Mouse (Mus musculus) thymus, adult 2 months (tissue): Measurements from ENCODE around the gene Slc25a17. TPM values are rescaled to one million over a fixed set of nuclear protein-coding genes. Genes with fewer than 3 reads are reported as not detected.

ENCODE experiments used
- DNase-seq: peaks from one replicate; pipeline ENCODE4 v3.0.0; 2021
- H3K27ac ChIP-seq: fragments of 200-500 bp; 2 replicates; pipeline ENCODE4 v1.5.1; 2012; ENCODE audit warnings: low read length, control low read depth; ENCODE audit not compliant: control insufficient read depth, insufficient read depth
- H3K27me3 ChIP-seq: fragments of 200-500 bp; 2 replicates; pipeline ENCODE4 v1.6.1; 2012; ENCODE audit warnings: mild to moderate bottlenecking, low read length, moderate library complexity, mixed read lengths; ENCODE audit not compliant: control insufficient read depth, insufficient read depth
- H3K36me3 ChIP-seq: fragments of 200-500 bp; 2 replicates; pipeline ENCODE4 v1.6.1; 2012; ENCODE audit warnings: mild to moderate bottlenecking, low read length, moderate library complexity; ENCODE audit not compliant: control insufficient read depth, insufficient read depth
- H3K4me1 ChIP-seq: fragments of 200-500 bp; replicated peaks from 2 replicates; pipeline ENCODE4 v1.6.1; 2012; ENCODE audit warnings: low read length; ENCODE audit not compliant: control insufficient read depth, insufficient read depth
- H3K4me3 ChIP-seq: fragments of 200-500 bp; 2 replicates; pipeline ENCODE4 v1.5.1; 2012; ENCODE audit warnings: mild to moderate bottlenecking, low read length, control low read depth, moderate library complexity; ENCODE audit not compliant: control insufficient read depth, insufficient read depth
- CTCF ChIP-seq: fragments of 200-500 bp; IDR thresholded peaks from 2 replicates; pipeline ENCODE4 v1.5.1; 2012; ENCODE audit warnings: mild to moderate bottlenecking, control low read depth, low read length, moderate library complexity, borderline replicate concordance; ENCODE audit not compliant: control insufficient read depth, poor library complexity, insufficient read depth; ENCODE audit errors: extremely low read depth
- POLR2A ChIP-seq: fragments of 200-500 bp; IDR thresholded peaks from 2 replicates; pipeline ENCODE4 v1.6.1; 2012; ENCODE audit warnings: mild to moderate bottlenecking, low read length, control low read depth, moderate library complexity; ENCODE audit not compliant: control insufficient read depth, poor library complexity, insufficient read depth; ENCODE audit errors: extremely low read depth
- WGBS: fragments of 180-500 bp; shearing (Covaris S2); methylation state at CpG from one replicate; pipeline ENCODE4 v1.1.7; 2018; 5-methylcytosine and 5-hydroxymethylcytosine counted together
- polyA plus RNA-seq: library from polyadenylated mRNA; depleted of rRNA; stranded (reverse); fragments of >200 nt; gene quantifications from 2 replicates; pipeline ENCODE4 v1.2.3, GENCODE M21; 2012; rRNA removed

Gene Slc25a17
- polyA plus RNA-seq, 1 experiment: 34.6 TPM

- Histone ChIP-seq H3K4me3 (no peak overlapping the region), H3K27ac (no peak overlapping the region), H3K27me3 (no peaks in the 10 kb centered on the region), H3K4me1 (no peaks in the 10 kb centered on the region), H3K36me3 (no peaks in the 10 kb centered on the region)
- no peak for DNase-seq
- 75% methylated on average over 9 of the region's 9 CpGs for WGBS
- TF ChIP-seq CTCF (no peak), POLR2A (no peak)
Measured at GRCm38 (mm10) chr15:81284121-81284734, 76.4 kb downstream of the Slc25a17 start.

- TF ChIP-seq CTCF (no peak), POLR2A (no peak)
- no peaks in the 10 kb centered on the region for H3K27me3 ChIP-seq
- no peak overlapping the region for H3K4me3 ChIP-seq
- H3K4me1 ChIP-seq: peaks cover 7% of the 10 kb centered on the region
- no peak overlapping the region for H3K27ac ChIP-seq
- WGBS: 93% methylated on average over 6 of the region's 6 CpGs
- DNase-seq: no peak
- no peaks in the 10 kb centered on the region for H3K36me3 ChIP-seq
Measured at GRCm38 (mm10) chr15:81278699-81279098, 81.9 kb downstream of the Slc25a17 start.

GRCm38 (mm10) chr15:81277928-81278327 is 82.7 kb downstream of the Slc25a17 start:
- 63% methylated on average over 11 of the region's 11 CpGs for WGBS
- no peak for TF ChIP-seq CTCF
- TF ChIP-seq POLR2A: no peak
- no peak overlapping the region for H3K4me3 ChIP-seq
- H3K4me1 ChIP-seq: peaks cover 7% of the 10 kb centered on the region
- no peaks in the 10 kb centered on the region for H3K36me3 ChIP-seq
- no peak overlapping the region for H3K27ac ChIP-seq
- no peak for DNase-seq
- no peaks in the 10 kb centered on the region for H3K27me3 ChIP-seq

GRCm38 (mm10) chr15:81273361-81273760 is 87.3 kb downstream of the Slc25a17 start:
- DNase-seq: no peak
- Histone ChIP-seq H3K4me1 (peaks cover 7% of the 10 kb centered on the region), H3K27me3 (no peaks in the 10 kb centered on the region), H3K27ac (no peak overlapping the region), H3K4me3 (no peak overlapping the region), H3K36me3 (no peaks in the 10 kb centered on the region)
- no peak for TF ChIP-seq POLR2A
- TF ChIP-seq CTCF: no peak
- 96% methylated on average over 2 of the region's 2 CpGs for WGBS

- WGBS: 74% methylated on average over 13 of the region's 13 CpGs
- no peaks in the 10 kb centered on the region for H3K27me3 ChIP-seq
- TF ChIP-seq POLR2A (no peak), CTCF (no peak)
- no peak for DNase-seq
- no peak overlapping the region for H3K4me3 ChIP-seq
- H3K27ac ChIP-seq: no peak overlapping the region
- no peaks in the 10 kb centered on the region; the same call in 1 of the 2 replicates for H3K4me1 ChIP-seq
- no peaks in the 10 kb centered on the region for H3K36me3 ChIP-seq
Measured at GRCm38 (mm10) chr15:81272305-81273053, 88.1 kb downstream of the Slc25a17 start.

Other genes starting within 250 kb of the Slc25a17 start
- 114 and 127 TPM in 2 replicates for gene Mrtfa, start 170.1 kb downstream of the Slc25a17 start, polyA plus RNA-seq
- 0.18 TPM in 1 of 2 replicates, not detected in the other for gene Mchr1, start 125.3 kb downstream of the Slc25a17 start, polyA plus RNA-seq
- gene St13, start 39.3 kb upstream of the Slc25a17 start, polyA plus RNA-seq: 20.5 and 22.4 TPM in 2 replicates
- 15.9 and 18.0 TPM in 2 replicates for gene Xpnpep3, start 39.3 kb upstream of the Slc25a17 start, polyA plus RNA-seq
- not detected in 2 replicates for gene Dnajb7, start 47.5 kb upstream of the Slc25a17 start, polyA plus RNA-seq
- gene Rbx1, start 105.5 kb upstream of the Slc25a17 start, polyA plus RNA-seq: 85.2 and 104 TPM in 2 replicates
- 60.6 and 70.7 TPM in 2 replicates for gene Ep300, start 224.5 kb upstream of the Slc25a17 start, polyA plus RNA-seq